Mouse (Mus musculus) WW6 (cell line): ENCODE data around the gene Olfr314.
"Not testable (repeated sequence)": the region's sequence is repeated elsewhere in the genome, so short reads cannot be mapped to it uniquely, and the experiment has no call there.

Source experiments
- DNase-seq: peaks from one replicate; pipeline ENCODE4 v3.0.0-alpha.2; 2013; ENCODE audit warnings: low read depth, low spot score

Olfr314 gene

GRCm38 (mm10) chr11:58832541-58832940 lies 49.8 kb downstream of the Olfr314 start:
- not testable (repeated sequence) for DNase-seq
